Mouse (Mus musculus) urinary bladder, postnatal 4 days (tissue): ENCODE results near the gene Olfr1076.
"Not testable (repeated sequence)": the region's sequence is repeated elsewhere in the genome, so short reads cannot be mapped to it uniquely, and the experiment has no call there.

Source experiments
- DNase-seq, 2 experiments: peaks; one replicate each; pipeline ENCODE4 v3.0.0; 2021 to 2022; ENCODE audit warnings: low spot score in 2 of 2

Olfr1076 gene

DNA sequence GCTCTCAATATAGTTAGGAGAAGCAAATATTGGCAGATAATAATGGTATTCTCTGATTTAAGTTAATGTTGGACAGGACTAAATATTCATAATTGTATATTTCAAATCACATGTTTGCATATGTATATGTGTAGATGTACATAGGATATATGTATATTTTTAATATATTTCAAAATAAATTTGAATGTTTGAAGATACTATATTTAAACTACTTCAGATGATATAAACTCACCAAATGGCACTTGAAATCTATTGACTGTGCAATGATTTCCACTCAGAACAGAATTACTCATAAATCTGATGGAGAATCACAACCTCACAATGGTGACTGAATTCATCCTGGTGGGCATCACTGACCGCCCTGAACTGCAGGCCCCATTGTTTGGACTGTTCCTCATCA is at the start of gene Olfr1076:
Gene Olfr1076 (plus strand): TSS at position 301 of the 400 bp plus-strand sequence.
- no peak for DNase-seq

DNA sequence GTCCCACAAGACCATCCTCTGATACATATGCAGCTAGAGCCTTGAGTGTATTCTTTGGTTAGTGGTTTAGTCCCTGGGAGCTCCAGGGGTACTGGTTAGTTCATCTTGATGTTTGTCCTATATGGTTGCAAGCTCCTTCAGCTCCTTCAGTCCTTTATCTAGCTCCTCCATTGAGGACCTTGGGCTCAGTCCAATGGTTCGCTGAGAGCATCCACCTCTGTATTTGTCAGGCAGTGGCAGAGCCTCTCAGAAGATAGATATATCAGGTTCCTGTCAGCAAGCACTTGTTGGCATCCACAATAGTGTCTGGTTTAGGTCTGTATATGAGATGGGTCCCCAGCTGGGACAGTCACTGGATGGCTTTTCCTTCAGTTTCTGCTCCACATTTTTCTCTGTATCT is 47.8 kb upstream of the Olfr1076 start:
- DNase-seq = no peak

DNA sequence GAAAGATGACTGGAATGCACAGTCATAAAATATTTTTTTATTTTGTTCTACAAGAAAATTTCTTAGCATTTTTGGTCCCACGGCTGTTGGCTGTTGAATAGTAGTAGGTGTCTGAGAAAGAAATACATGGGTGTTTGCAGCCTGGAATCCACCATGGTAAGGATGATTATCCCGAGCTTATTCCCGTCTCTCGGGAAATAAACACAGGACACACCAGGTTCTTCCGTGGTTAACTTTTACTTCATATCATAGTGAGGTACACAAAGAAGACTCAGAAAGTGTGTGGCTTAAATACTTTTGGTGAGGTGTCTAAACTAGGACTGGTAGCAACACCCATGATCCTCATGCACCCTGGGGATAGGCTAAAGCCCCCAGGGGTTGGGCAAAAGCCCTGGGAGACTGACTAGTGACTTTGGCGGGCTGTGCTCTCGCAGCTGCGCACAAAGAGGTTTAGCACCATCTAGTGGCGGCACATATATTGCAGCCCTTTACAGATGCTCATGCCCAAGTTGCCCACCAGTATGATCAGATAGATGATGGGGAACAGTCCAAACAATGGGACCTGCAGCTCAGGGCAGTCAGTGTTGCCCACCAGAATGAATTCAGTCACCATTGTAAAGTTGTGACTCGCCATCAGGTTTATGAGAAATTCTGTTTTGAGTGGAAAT is 43.7 kb upstream of the Olfr1076 start:
- no peak for DNase-seq

DNA sequence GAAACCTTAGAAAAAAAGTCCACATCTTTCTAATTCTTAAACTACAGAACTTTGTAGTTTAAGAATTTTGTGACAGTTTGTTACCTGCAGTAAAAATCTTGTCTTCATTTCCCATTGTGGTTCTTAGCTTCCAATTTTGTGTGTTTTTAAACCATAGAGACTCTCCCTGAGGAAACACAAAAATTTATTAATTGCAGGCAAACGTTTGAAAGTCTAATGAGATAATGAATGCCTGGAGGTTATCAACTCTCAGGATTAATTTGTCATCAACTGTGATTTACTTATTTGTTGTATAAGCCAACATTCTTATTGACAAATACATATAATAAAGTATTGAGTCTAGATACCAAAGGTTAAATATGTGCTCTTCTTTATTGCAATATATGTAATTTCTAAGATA is 21.0 kb upstream of the Olfr1076 start, which contains the start of gene Olfr228:
Gene Olfr228 (minus strand): TSS at position 101 of the 400 bp plus-strand sequence.
- DNase-seq = no peak

DNA sequence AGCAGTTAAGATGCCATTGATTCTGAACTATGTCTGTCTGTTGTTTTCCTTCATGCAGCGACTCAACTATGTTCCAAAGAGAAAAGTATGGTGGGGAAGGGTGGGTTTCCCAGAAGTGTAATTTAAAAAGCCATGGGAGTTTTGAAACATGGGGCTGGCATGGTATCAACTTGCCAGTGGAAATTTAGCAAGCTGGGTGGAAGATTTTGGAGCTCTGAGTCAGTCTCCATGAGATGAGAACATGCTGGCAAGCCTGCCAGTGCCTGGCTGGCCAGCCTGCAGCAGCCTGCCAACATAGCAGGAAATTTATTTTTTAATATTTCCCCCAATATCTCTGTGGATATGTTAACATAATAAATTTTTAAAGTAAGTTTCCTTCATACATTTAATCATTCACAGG is 22.7 kb downstream of the Olfr1076 start:
- DNase-seq = no peak

DNA sequence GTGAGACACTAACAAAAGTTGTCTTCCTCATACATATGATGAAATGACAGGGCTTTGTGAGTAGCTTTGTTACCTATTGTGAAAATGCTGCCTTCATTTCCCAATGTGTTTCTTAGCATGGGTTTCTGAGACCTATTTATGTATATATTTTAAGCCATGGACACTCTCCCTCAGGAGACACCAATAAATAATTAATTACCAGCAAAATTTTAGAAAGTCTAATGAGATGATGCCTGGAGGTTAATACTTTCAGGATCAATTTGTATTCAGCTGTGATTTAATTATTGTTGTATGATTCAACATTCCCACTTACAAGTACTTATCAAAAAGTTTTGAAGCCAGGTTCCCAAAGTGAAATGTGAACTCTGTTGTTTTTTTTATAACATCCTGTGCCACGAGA is 34.1 kb downstream of the Olfr1076 start, which contains the start of gene Olfr1079:
Gene Olfr1079 (minus strand): TSS at position 101 of the 400 bp plus-strand sequence.
- DNase-seq = no peak

DNA sequence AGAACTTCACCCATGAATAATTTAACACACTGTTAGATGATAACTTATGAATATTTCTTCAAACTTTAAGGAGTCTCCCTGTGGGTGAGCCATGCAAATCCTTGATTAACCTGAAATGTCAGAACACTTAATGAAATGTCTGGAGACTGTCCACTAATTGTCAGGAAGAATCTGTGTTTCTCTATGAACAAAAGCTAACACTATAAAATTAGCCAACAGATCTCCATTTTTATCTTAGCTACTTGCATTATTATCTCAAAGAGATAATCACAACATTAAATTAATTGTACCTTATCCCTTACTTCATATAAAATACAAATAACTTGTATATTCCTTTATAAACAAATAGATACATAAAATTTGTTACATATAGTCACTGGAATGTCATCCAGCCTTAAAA is 49.9 kb downstream of the Olfr1076 start, which contains the start of gene Olfr1080:
Gene Olfr1080 (minus strand): TSS at position 101 of the 400 bp plus-strand sequence.
- not testable (repeated sequence) for DNase-seq
